Mouse (Mus musculus) megakaryocyte, embryonic 14.5 days (primary cell): ENCODE measurements around the gene Col4a2.

Experiments
- FLI1 ChIP-seq: IDR thresholded peaks from 2 replicates; pipeline ENCODE4 v1.6.1; 2012; ENCODE audit warnings: low read length, inconsistent platforms, mixed read lengths
- GATA1 ChIP-seq: IDR thresholded peaks from 3 replicates; pipeline ENCODE4 v1.6.1; 2012; ENCODE audit warnings: mixed read lengths, low read length, inconsistent platforms, borderline replicate concordance

DNA sequence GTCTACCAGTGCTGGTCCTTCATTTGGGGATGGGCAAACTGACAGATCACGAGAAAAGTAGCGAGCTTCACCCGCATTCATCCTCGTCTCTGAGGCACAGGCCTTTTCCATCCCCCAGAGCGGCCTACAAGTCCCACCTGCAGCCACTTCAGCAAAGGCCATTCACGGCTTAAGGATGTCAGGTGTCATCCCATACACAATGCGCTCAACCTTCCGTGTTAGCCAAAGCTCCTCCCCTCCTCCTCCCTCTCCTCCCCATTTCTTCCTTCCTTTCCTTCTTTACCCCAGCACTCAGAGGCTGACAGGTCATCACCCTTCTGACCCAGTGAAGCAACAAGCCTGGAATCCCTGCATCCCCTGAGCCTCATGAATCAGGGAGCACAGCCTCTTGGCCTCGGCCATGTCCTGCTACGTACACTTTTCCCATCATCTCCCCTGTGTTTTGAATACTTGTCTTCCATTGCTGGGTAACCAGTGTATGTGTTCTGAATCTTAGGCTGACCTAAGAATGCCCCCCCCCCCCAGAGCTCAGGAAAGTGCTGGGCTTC, 31.8 kb upstream of the Col4a2 start:
- TF ChIP-seq GATA1 (no peak), FLI1 (no peak)
